Mouse (Mus musculus) thymus, postnatal 4 days (tissue): ENCODE results near the gene Utp4.
"Not testable (repeated sequence)": the region's sequence is repeated elsewhere in the genome, so short reads cannot be mapped to it uniquely, and the experiment has no call there.

ENCODE experiments used
- DNase-seq: peaks from one replicate; pipeline ENCODE4 v3.0.0; 2021

Gene Utp4

GRCm38 (mm10) chr8:106905727-106906480 lies 12.5 kb downstream of the Utp4 start:
- peak; percentile 65 for DNase-seq

DNA sequence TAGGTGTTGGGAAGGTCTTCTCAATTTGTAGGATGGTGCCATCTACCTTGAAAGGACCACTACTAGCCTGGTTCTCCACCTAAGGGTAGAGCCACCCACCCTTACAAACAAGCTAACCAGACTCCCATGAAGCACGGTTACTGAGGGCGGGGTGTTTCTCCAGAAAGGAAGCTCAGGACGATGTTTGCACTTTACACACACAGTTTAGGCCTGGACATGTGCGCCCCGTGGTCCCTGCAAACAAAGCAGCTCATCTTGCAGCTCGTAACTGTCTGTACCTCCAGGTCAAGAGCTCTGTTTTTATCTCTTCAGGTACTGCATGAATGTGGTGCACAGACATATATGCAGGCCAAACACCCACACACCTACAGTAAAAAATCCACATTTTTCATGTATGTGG lies 13.2 kb downstream of the Utp4 start:
- DNase-seq = no peak

- no peak for DNase-seq
These were observed 14.0 kb downstream of the Utp4 start for GRCm38 (mm10) chr8:106907450-106907849.

DNA sequence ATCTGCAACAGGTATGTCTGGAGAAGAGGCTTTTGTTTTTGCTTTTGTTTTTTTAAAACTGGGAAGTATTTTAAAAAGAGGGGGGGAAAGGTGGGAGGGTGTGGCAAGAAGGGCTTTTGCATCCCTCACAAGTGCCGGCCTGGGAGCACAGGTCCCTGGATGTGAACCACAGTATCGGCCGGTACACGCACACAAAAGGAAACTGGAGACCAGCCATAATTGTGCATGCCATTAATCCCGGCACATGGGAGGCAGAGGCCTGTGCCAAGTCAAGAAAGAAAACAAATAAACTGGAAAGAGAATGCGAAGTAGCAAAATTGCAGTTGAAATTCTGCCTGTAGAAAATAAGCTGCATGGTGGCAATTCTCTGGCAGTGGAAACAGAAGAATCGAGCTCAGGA lies 14.9 kb downstream of the Utp4 start:
- DNase-seq = no peak

DNA sequence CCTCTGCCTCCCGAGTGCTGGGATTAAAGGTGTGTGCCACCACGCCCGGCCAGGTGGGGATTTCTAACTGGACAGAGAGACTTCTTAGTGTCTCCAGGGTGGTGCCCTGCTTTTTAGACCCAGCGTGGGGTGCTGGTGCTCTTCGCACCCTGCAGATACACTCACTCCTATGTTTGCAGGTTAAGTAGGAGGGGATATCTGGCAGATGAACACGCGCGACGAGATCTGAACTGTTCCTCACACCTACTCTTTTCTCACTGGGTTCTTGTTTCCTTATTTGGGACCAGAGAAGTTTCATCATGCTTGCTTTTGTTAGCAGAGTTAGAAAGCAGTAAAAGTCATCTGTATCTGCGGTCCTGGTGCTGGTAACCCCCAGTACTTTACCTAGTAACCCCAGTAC lies 20.2 kb downstream of the Utp4 start:
- no peak for DNase-seq

GRCm38 (mm10) chr8:106919721-106920394 lies 26.4 kb downstream of the Utp4 start:
- DNase-seq = no peak

DNA sequence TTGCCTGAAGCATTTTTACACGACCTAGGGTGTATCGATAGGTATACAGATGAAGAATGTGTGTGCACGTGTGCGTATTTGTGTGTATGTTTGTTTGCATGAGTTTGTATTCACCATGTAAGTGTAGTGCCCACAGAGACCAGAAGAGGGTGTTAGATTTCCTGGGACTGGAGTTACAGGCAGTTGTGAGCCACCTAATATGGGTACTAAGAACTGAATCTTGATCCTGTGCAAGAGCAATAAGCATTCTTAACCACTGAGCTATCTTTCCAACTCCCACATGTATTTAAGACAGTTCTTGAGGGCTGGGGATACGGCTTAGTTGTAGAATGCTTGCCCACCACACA lies 26.9 kb downstream of the Utp4 start:
- DNase-seq = no peak

DNA sequence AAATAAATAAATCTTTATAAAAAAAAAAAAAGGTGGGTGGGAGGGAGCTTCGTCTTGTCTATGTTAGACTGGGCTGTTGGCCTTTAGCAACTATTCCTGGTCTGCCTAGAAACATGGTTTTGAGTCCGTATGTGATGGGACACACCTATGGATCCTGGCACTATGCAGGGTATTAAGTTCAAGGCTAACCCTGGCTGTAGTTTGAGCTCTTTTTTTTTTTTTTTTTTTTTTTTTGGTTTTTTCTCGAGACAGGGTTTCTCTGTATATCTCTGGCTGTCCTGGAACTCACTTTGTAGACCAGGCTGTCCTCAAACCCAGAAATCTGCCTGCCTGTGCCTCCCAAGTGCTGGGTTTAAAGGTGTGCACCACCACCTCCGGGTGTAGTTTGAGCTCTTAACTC lies 30.6 kb downstream of the Utp4 start:
- DNase-seq = no peak

- no peak for DNase-seq
These were observed 31.5 kb downstream of the Utp4 start for GRCm38 (mm10) chr8:106924904-106925349.

- no peak for DNase-seq
These were observed 32.0 kb downstream of the Utp4 start for GRCm38 (mm10) chr8:106925446-106925845.

- DNase-seq = peak; percentile 54
These were observed 33.8 kb downstream of the Utp4 start for GRCm38 (mm10) chr8:106927247-106927646.

DNA sequence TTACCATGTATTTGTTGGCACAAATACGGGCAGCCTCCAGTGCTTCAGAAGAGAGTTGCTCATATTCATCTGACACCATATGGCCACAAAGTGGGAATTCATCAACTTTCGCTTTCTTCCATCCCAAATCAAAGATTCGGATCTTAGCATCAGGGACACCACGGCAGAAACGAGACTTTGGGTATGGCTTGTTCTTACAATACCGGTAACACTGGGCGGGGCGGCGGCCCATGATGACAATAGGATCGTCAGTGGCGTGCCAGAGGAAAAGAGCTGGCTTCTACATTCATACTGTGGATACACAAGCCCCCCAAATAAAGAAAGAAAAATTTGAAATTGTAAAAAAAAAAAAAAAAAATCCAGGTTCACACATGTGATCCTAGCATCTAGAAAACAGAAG lies 34.7 kb downstream of the Utp4 start:
- not testable (repeated sequence) for DNase-seq

- no peak for DNase-seq
These were observed 35.9 kb downstream of the Utp4 start for GRCm38 (mm10) chr8:106929155-106929913.

- no peak for DNase-seq
These were observed 36.5 kb downstream of the Utp4 start for GRCm38 (mm10) chr8:106929921-106930320.

DNA sequence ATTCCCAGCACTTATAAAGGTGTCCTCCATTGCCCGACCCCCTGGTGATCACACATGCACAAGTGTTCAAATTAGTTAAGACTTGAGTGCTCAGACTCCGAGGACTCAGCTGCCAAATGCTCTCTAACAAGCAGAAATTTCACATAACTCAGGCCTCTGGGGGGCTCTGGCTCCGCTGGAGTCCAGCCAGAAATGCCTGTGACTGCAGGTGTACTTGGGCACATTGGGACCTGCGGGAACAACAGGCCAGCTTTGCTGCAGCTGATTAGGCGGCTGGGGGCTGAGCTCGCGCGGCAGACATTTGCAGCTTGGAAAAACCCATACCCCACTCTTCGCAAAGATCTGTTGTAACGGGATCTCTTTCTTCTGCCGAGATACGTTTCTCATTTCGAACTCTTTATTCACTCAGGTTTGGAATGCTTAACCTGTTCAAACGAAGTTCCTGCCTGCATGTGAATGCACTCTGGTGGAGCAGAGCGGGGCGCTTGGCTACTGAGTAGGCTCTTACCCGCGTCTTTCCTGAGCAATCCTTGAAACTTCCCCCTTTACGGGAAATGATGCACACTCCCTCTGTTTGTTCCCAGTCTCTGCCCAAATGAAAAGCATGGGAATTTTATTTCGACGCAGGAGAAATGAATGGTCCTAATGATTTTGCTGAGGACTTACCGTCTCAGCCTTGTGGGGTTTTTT lies 39.1 kb downstream of the Utp4 start:
- peak; percentile 25 for DNase-seq

GRCm38 (mm10) chr8:106933506-106934143 lies 40.2 kb downstream of the Utp4 start:
- no peak for DNase-seq

GRCm38 (mm10) chr8:106934226-106934977 lies 41.0 kb downstream of the Utp4 start:
- DNase-seq = no peak

- DNase-seq = peak; percentile 94
These were observed 42.0 kb downstream of the Utp4 start, which contains the start of gene Sntb2 for GRCm38 (mm10) chr8:106935324-106935869. Gene Sntb2 (plus strand): TSS chr8:106935750.

- peak; percentile 64 for DNase-seq
These were observed 42.6 kb downstream of the Utp4 start for GRCm38 (mm10) chr8:106935899-106936477.

GRCm38 (mm10) chr8:106936478-106937051 lies 43.1 kb downstream of the Utp4 start:
- DNase-seq = peak; percentile 19
